Mouse (Mus musculus) forebrain, embryonic 12.5 days (tissue): ENCODE data around the gene Themis2. TPM values are rescaled to one million over a fixed set of nuclear protein-coding genes. Genes with fewer than 3 reads are reported as not detected.
A peak's percentile ranks its signal among the peaks of the same experiment; 100 is the strongest.
"Not testable (repeated sequence)": the region's sequence is repeated elsewhere in the genome, so short reads cannot be mapped to it uniquely, and the experiment has no call there.

Source experiments
- ATAC-seq: fragments of 200-750 bp; cut with Nextera tagmentation; 2 replicates; pipeline ENCODE4 v1.8.0; 2017; ENCODE audit warnings: moderate TSS enrichment; ENCODE audit not compliant: low FRiP score
- H3K27ac ChIP-seq: fragments of 300-500 bp; sonication (generic); 2 replicates; pipeline ENCODE4 v1.5.1; 2016; ENCODE audit warnings: mild to moderate bottlenecking
- H3K27me3 ChIP-seq: fragments of 300-500 bp; sonication (generic); 2 replicates; pipeline ENCODE4 v1.6.1; 2016; ENCODE audit warnings: mild to moderate bottlenecking
- H3K36me3 ChIP-seq: fragments of 300-500 bp; sonication (generic); replicated peaks from 2 replicates; pipeline ENCODE4 v1.6.1; 2016; ENCODE audit warnings: mild to moderate bottlenecking
- H3K4me1 ChIP-seq: fragments of 300-500 bp; sonication (generic); 2 replicates; pipeline ENCODE4 v1.6.1; 2016
- H3K4me2 ChIP-seq: fragments of 300-500 bp; sonication (generic); 2 replicates; pipeline ENCODE4 v1.6.1; 2016; ENCODE audit warnings: mild to moderate bottlenecking, moderate library complexity
- H3K4me3 ChIP-seq: fragments of 300-500 bp; sonication (generic); replicated peaks from 2 replicates; pipeline ENCODE4 v1.5.1; 2016; ENCODE audit warnings: mild to moderate bottlenecking
- H3K9ac ChIP-seq: fragments of 300-500 bp; sonication (generic); 2 replicates; pipeline ENCODE4 v1.6.1; 2016; ENCODE audit warnings: mild to moderate bottlenecking
- H3K9me3 ChIP-seq: fragments of 300-500 bp; sonication (generic); 2 replicates; pipeline ENCODE4 v1.6.1; 2016
- WGBS: fragments of 180-500 bp; shearing (Covaris S2); methylation state at CpG from one replicate; pipeline ENCODE4 v1.1.7; 2016; 5-methylcytosine and 5-hydroxymethylcytosine counted together
- polyA plus RNA-seq: library from polyadenylated mRNA; unstranded; fragments of >200 nt; fragmentation: Nextera tagmentation; extraction: Ambion mirVana; gene quantifications from 2 replicates; pipeline ENCODE4 v1.2.1, GENCODE M21; 2016

Gene Themis2
- polyA plus RNA-seq, 1 experiment from 2014 or later: 0.29 TPM

DNA sequence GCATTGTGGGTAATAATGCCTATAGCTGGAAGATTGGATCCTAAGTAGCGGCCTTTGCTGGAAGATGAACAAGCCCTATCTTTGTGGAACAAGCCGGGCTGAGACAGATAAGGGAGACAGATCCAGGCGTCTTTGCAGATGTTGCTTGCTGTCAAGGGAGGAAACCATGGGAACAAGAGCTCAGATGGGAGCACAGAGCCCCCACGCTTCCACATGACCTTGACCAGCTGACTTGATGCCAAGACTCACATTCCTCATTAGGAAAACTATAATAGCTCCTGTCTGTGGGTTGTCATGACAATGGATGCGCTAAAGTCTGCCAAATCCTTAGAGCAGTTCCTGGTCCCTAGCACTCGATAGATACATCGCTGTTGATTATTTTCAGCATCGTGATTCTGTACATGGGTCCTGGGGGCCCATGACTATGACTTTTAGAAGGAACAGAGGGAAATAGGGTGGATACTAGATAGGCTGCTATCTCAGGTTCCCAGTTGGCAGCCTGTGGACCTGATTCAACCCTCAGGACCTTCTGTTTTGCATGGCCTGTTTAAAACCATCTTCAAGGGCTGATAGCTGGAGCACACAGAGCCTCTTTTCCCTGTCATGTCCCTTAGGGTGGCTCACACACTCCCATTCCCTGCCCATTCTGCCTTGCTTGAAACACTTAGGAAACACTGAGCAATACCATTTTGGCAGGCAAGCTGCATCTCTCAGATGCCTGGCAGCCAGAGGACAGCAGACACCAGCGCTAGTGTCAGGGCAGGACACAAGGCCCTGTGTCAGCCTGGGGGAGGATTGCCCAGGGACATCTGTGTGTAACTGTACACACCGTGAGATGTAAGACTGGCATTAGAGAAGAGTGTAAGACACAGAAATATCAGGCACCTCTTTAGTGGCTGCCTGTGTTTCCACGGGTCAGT, 51.9 kb downstream of the Themis2 start:
- no peaks in the 10 kb centered on the region for H3K9me3 ChIP-seq
- 88% methylated on average over 11 of the region's 11 CpGs for WGBS
- no peak overlapping the region for H3K4me3 ChIP-seq
- 0 out of 2 replicates have a peak overlapping the region, but pooled peaks have one; percentile 19 for H3K27ac ChIP-seq
- H3K4me1 ChIP-seq: 0 out of 2 replicates have a peak, but pooled peaks cover 9% of the 10 kb centered on the region
- H3K27me3 ChIP-seq: no peaks in the 10 kb centered on the region
- no peaks in the 10 kb centered on the region for H3K36me3 ChIP-seq
- no peak overlapping the region for H3K4me2 ChIP-seq
- H3K9ac ChIP-seq: no peak overlapping the region
- ATAC-seq: no peak

DNA sequence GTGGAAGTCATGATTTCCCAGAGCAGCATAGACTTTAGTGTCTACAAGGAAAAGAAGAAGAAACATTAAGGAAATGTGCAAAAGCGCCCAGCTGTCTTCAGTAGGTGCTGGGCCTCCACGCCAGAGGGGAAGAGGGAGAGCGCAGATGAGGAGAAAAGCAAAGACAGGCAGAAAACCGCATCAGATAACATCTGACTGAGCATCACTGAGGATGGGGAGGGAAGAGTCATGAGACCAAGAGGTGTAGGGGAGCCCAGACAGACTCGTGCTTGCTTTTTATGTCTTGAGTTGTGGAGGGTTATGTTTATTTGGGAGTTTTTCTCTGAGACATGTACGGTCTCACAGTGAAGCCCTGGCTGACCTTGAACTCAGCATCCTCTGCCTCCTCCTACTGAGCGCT, 54.7 kb downstream of the Themis2 start:
- no peak for ATAC-seq
- Histone ChIP-seq H3K4me3 (no peak overlapping the region), H3K27me3 (no peaks in the 10 kb centered on the region), H3K4me2 (no peak overlapping the region), H3K9ac (no peak overlapping the region), H3K36me3 (no peaks in the 10 kb centered on the region), H3K9me3 (no peaks in the 10 kb centered on the region), H3K4me1 (0 out of 2 replicates have a peak, but pooled peaks cover 9% of the 10 kb centered on the region), H3K27ac (no peak overlapping the region)
- WGBS: 91% methylated on average over 7 of the region's 7 CpGs

DNA sequence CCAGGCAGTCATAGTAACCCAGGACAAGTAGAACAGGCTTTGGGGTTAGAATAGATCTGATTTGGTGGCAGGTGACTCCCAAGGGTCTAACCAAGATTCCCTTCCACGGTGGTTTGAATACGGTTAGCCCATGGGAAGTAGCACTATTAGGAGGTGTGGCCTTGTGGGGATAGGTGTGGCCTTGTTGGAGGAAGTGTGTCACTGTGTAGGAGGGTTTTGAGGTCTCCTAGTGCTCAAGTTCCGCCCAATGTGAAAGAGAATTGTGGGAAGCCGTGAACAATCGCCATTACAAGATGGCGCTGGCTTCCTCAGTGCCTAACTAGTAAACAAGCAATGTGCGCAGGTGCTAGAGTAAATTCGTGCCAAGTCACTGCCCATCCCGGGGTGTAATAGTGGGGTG, 59.0 kb downstream of the Themis2 start:
- 94% methylated on average over 9 of the region's 9 CpGs for WGBS
- not testable (repeated sequence) for H3K4me2 ChIP-seq, H3K27me3 ChIP-seq, H3K27ac ChIP-seq, H3K36me3 ChIP-seq, H3K9ac ChIP-seq, ATAC-seq, H3K9me3 ChIP-seq, H3K4me1 ChIP-seq, H3K4me3 ChIP-seq

GRCm38 (mm10) chr4:132735894-132736293, 60.3 kb downstream of the Themis2 start:
- Histone ChIP-seq H3K4me2 (no peak overlapping the region), H3K9me3 (no peaks in the 10 kb centered on the region), H3K9ac (no peak overlapping the region), H3K27me3 (no peaks in the 10 kb centered on the region), H3K4me1 (peaks cover 8% of the 10 kb centered on the region), H3K36me3 (no peaks in the 10 kb centered on the region), H3K4me3 (no peak overlapping the region), H3K27ac (no peak overlapping the region)
- ATAC-seq: no peak
- 74% methylated on average over 3 of the region's 3 CpGs for WGBS

- no peaks in the 10 kb centered on the region for H3K36me3 ChIP-seq
- WGBS: 78% methylated on average over 2 of the region's 2 CpGs
- H3K4me2 ChIP-seq: no peak overlapping the region
- H3K9me3 ChIP-seq: no peaks in the 10 kb centered on the region
- no peak overlapping the region for H3K27ac ChIP-seq
- no peak overlapping the region for H3K4me3 ChIP-seq
- no peaks in the 10 kb centered on the region for H3K27me3 ChIP-seq
- no peak for ATAC-seq
- peaks cover 8% of the 10 kb centered on the region for H3K4me1 ChIP-seq
- no peak overlapping the region for H3K9ac ChIP-seq
Observed at GRCm38 (mm10) chr4:132735389-132735788, 60.8 kb downstream of the Themis2 start.

- no peak for ATAC-seq
- no peaks in the 10 kb centered on the region for H3K27me3 ChIP-seq
- no peak overlapping the region for H3K9ac ChIP-seq
- no peak overlapping the region for H3K4me2 ChIP-seq
- 92% methylated on average over 2 of the region's 2 CpGs for WGBS
- peaks cover 8% of the 10 kb centered on the region for H3K4me1 ChIP-seq
- no peak overlapping the region for H3K4me3 ChIP-seq
- H3K36me3 ChIP-seq: no peaks in the 10 kb centered on the region
- no peaks in the 10 kb centered on the region for H3K9me3 ChIP-seq
- H3K27ac ChIP-seq: no peak overlapping the region
Observed at GRCm38 (mm10) chr4:132734766-132735165, 61.4 kb downstream of the Themis2 start.

- Histone ChIP-seq H3K4me2 (no peak overlapping the region), H3K4me3 (no peak overlapping the region), H3K9me3 (no peaks in the 10 kb centered on the region), H3K27ac (no peak overlapping the region), H3K27me3 (no peaks in the 10 kb centered on the region), H3K9ac (no peak overlapping the region), H3K36me3 (no peaks in the 10 kb centered on the region; the same call in 1 of the 2 replicates), H3K4me1 (peaks cover 8% of the 10 kb centered on the region)
- WGBS: 91% methylated on average over 25 of the region's 25 CpGs
- no peak for ATAC-seq
Observed at GRCm38 (mm10) chr4:132733071-132733770, 63.0 kb downstream of the Themis2 start.

DNA sequence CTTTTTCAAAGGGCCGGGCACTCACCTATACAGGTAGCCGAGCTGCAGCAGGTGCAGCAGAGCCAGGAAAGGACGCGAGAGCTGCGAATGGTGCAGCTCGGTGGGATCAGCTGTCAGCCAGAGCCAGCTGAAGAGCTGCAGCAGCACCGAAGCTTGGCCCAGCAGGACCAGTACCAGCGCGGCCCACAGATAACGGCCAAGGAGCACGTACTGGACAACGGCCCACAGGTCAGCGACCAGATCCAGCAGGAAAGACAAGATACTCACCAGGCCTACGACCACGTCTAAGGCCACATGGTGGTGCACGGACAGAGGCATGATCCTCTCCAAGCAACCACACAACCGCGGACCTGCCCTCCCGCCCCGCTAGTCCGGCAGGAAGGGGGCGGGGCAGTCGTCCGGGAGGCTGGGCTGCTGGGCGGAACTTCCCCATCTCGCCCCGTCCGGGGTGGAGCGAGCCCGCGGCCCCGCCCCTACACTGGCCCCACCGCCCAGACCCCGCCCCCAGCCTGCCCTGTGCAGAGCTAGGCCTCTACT, 64.0 kb downstream of the Themis2 start, which contains the start of gene Xkr8:
Gene Xkr8 (minus strand): TSS at position 399 of the 537 bp plus-strand sequence.
- 3% methylated on average over 34 of the region's 34 CpGs for WGBS
- peaks cover 9% of the 10 kb centered on the region for H3K36me3 ChIP-seq
- no peaks in the 10 kb centered on the region for H3K27me3 ChIP-seq
- H3K27ac ChIP-seq: no peak within 1 kb of the TSS
- H3K4me1 ChIP-seq: peaks cover 8% of the 10 kb centered on the region
- peak within 1 kb of the TSS; percentile 70 for H3K9ac ChIP-seq
- ATAC-seq: peak; percentile 98
- peak within 1 kb of the TSS; percentile 54 for H3K4me3 ChIP-seq
- peak within 1 kb of the TSS; percentile 90 for H3K4me2 ChIP-seq
- H3K9me3 ChIP-seq: no peaks in the 10 kb centered on the region

Other genes starting within 250 kb of the Themis2 start
- 0.40 and 0.45 TPM in 2 replicates for gene Ptafr, start 232.3 kb downstream of the Themis2 start, polyA plus RNA-seq
- 25.5 and 28.4 TPM in 2 replicates for gene Eya3, start 157.4 kb downstream of the Themis2 start, polyA plus RNA-seq
- gene Xkr8, start 63.8 kb downstream of the Themis2 start, polyA plus RNA-seq: 4.0 and 5.4 TPM in 2 replicates
- gene Smpdl3b, start 39.1 kb downstream of the Themis2 start, polyA plus RNA-seq: 3.2 and 4.1 TPM in 2 replicates
- 136 and 143 TPM in 2 replicates for gene Rpa2, start 28.1 kb downstream of the Themis2 start, polyA plus RNA-seq
- 73.7 and 74.7 TPM in 2 replicates for gene Ppp1r8, start 46.8 kb upstream of the Themis2 start, polyA plus RNA-seq
- gene Stx12, start 88.1 kb upstream of the Themis2 start, polyA plus RNA-seq: 93.7 and 94.7 TPM in 2 replicates
- 30.3 and 31.3 TPM in 2 replicates for gene Fam76a, start 126.2 kb upstream of the Themis2 start, polyA plus RNA-seq
- 0.12 and 0.20 TPM in 2 replicates for gene Fgr, start 177.7 kb upstream of the Themis2 start, polyA plus RNA-seq
- gene Ahdc1, start 214.9 kb upstream of the Themis2 start, polyA plus RNA-seq: 7.2 and 8.1 TPM in 2 replicates